Mouse (Mus musculus) ES-CJ7 (cell line): ENCODE data around the gene Cdyl2.
A peak's percentile ranks its signal among the peaks of the same experiment; 100 is the strongest.

Experiments used
- DNase-seq: peaks from one replicate; pipeline ENCODE4 v3.0.0; 2011; ENCODE audit warnings: low read depth, low spot score

Gene Cdyl2

GRCm38 (mm10) chr8:116621158-116621961, 111.4 kb downstream of the Cdyl2 start:
- DNase-seq: no peak

GRCm38 (mm10) chr8:116619686-116620320, 113.0 kb downstream of the Cdyl2 start:
- no peak for DNase-seq

- DNase-seq: no peak
Measured at GRCm38 (mm10) chr8:116619221-116619620, 113.6 kb downstream of the Cdyl2 start.

GRCm38 (mm10) chr8:116618797-116619196, 114.0 kb downstream of the Cdyl2 start:
- DNase-seq: no peak

- DNase-seq: no peak
Measured at GRCm38 (mm10) chr8:116617891-116618290, 114.9 kb downstream of the Cdyl2 start.

GRCm38 (mm10) chr8:116616369-116616768, 116.4 kb downstream of the Cdyl2 start:
- no peak for DNase-seq

- DNase-seq: no peak
Measured at GRCm38 (mm10) chr8:116614901-116615300, 117.9 kb downstream of the Cdyl2 start.

- peak; percentile 89 for DNase-seq
Measured at GRCm38 (mm10) chr8:116606171-116606570, 126.6 kb downstream of the Cdyl2 start.

GRCm38 (mm10) chr8:116602806-116603205, 130.0 kb downstream of the Cdyl2 start:
- DNase-seq: peak; percentile 67

GRCm38 (mm10) chr8:116599728-116600127, 133.1 kb downstream of the Cdyl2 start:
- DNase-seq: no peak

GRCm38 (mm10) chr8:116591226-116591625, 141.6 kb downstream of the Cdyl2 start:
- DNase-seq: no peak

GRCm38 (mm10) chr8:116590546-116590945, 142.2 kb downstream of the Cdyl2 start:
- no peak for DNase-seq

- no peak for DNase-seq
Measured at GRCm38 (mm10) chr8:116590106-116590505, 142.7 kb downstream of the Cdyl2 start.

- peak; percentile 42 for DNase-seq
Measured at GRCm38 (mm10) chr8:116587616-116588468, 144.9 kb downstream of the Cdyl2 start.

- DNase-seq: no peak
Measured at GRCm38 (mm10) chr8:116581318-116582019, 151.3 kb downstream of the Cdyl2 start.

- DNase-seq: no peak
Measured at GRCm38 (mm10) chr8:116576732-116577131, 156.1 kb downstream of the Cdyl2 start.

GRCm38 (mm10) chr8:116573085-116573484, 159.7 kb downstream of the Cdyl2 start:
- DNase-seq: peak; percentile 89

GRCm38 (mm10) chr8:116552778-116553177, 180.0 kb downstream of the Cdyl2 start:
- no peak for DNase-seq

GRCm38 (mm10) chr8:116552255-116552654, 180.5 kb downstream of the Cdyl2 start:
- no peak for DNase-seq

- no peak for DNase-seq
Measured at GRCm38 (mm10) chr8:116543366-116543765, 189.4 kb downstream of the Cdyl2 start.

- DNase-seq: no peak
Measured at GRCm38 (mm10) chr8:116542842-116543241, 189.9 kb downstream of the Cdyl2 start.
